Mouse (Mus musculus): ENCODE measurements around the gene Tigit. TPM values are rescaled to one million over a fixed set of nuclear protein-coding genes. Genes with fewer than 3 reads are reported as not detected.

Tigit gene
- polyA plus RNA-seq, 1 experiment from 2014 or later, result not detected

- Histone ChIP-seq H3K9ac (ENCODE audit: low read depth, low read length) (no peak overlapping the region), H3K36me3 (ENCODE audit: control insufficient read depth, insufficient read depth, low read length) (no peaks in the 10 kb centered on the region), H3K4me3 (ENCODE audit: low read length) (no peak overlapping the region), H3K27ac (ENCODE audit: low read depth, low read length) (no peak overlapping the region), H3K4me1 (ENCODE audit: control insufficient read depth, insufficient read depth, low read depth, low read length) (no peaks in the 10 kb centered on the region), H3K9me3 (ENCODE audit: control insufficient read depth, low read length) (no peaks in the 10 kb centered on the region), H3K27me3 (replicated peaks; ENCODE audit: control insufficient read depth, insufficient read depth, low read length) (no peaks in the 10 kb centered on the region), H3K4me2 (ENCODE audit: low read length) (no peak overlapping the region)
- no peak for ATAC-seq
- 83% methylated on average over 3 of the region's 3 CpGs for WGBS
These were observed 9.7 kb downstream of the Tigit start for GRCm38 (mm10) chr16:43654269-43654668.

- H3K27ac ChIP-seq (ENCODE audit: low read depth, low read length), result no peak overlapping the region
- H3K9me3 ChIP-seq (ENCODE audit: control insufficient read depth, low read length), result no peaks in the 10 kb centered on the region
- ATAC-seq, result no peak
- 80% methylated on average over 2 of the region's 2 CpGs for WGBS
- H3K36me3 ChIP-seq (ENCODE audit: control insufficient read depth, insufficient read depth, low read length), result no peaks in the 10 kb centered on the region
- no peaks in the 10 kb centered on the region for H3K4me1 ChIP-seq (ENCODE audit: control insufficient read depth, insufficient read depth, low read depth, low read length)
- H3K4me3 ChIP-seq (ENCODE audit: low read length), result no peak overlapping the region
- H3K4me2 ChIP-seq (ENCODE audit: low read length), result no peak overlapping the region
- H3K9ac ChIP-seq (ENCODE audit: low read depth, low read length), result no peak overlapping the region
- H3K27me3 ChIP-seq (replicated peaks; ENCODE audit: control insufficient read depth, insufficient read depth, low read length), result no peaks in the 10 kb centered on the region
These were observed 10.7 kb downstream of the Tigit start for GRCm38 (mm10) chr16:43653288-43653687.

GRCm38 (mm10) chr16:43650355-43651080 is 13.4 kb downstream of the Tigit start:
- Histone ChIP-seq H3K9ac (ENCODE audit: low read depth, low read length) (no peak overlapping the region), H3K36me3 (ENCODE audit: control insufficient read depth, insufficient read depth, low read length) (no peaks in the 10 kb centered on the region), H3K27ac (ENCODE audit: low read depth, low read length) (no peak overlapping the region), H3K27me3 (replicated peaks; ENCODE audit: control insufficient read depth, insufficient read depth, low read length) (no peaks in the 10 kb centered on the region), H3K9me3 (ENCODE audit: control insufficient read depth, low read length) (no peaks in the 10 kb centered on the region), H3K4me1 (ENCODE audit: control insufficient read depth, insufficient read depth, low read depth, low read length) (no peaks in the 10 kb centered on the region), H3K4me3 (ENCODE audit: low read length) (no peak overlapping the region), H3K4me2 (ENCODE audit: low read length) (no peak overlapping the region)
- ATAC-seq, result no peak
- WGBS, result 97% methylated on average over 3 of the region's 3 CpGs

- no peaks in the 10 kb centered on the region for H3K36me3 ChIP-seq (ENCODE audit: control insufficient read depth, insufficient read depth, low read length)
- H3K9me3 ChIP-seq (ENCODE audit: control insufficient read depth, low read length), result no peaks in the 10 kb centered on the region
- H3K4me2 ChIP-seq (ENCODE audit: low read length), result no peak overlapping the region
- H3K4me3 ChIP-seq (ENCODE audit: low read length), result no peak overlapping the region
- no peak overlapping the region for H3K27ac ChIP-seq (ENCODE audit: low read depth, low read length)
- no peak overlapping the region for H3K9ac ChIP-seq (ENCODE audit: low read depth, low read length)
- H3K27me3 ChIP-seq (replicated peaks; ENCODE audit: control insufficient read depth, insufficient read depth, low read length), result no peaks in the 10 kb centered on the region
- whole genome bisulfite sequencing, result 93% methylated on average over 1 of the region's 1 CpGs
- no peaks in the 10 kb centered on the region for H3K4me1 ChIP-seq (ENCODE audit: control insufficient read depth, insufficient read depth, low read depth, low read length)
- no peak for ATAC-seq
These were observed 16.3 kb downstream of the Tigit start for GRCm38 (mm10) chr16:43647641-43648040.

GRCm38 (mm10) chr16:43646943-43647342 is 17.0 kb downstream of the Tigit start:
- 92% methylated on average over 3 of the region's 3 CpGs for WGBS
- H3K36me3 ChIP-seq (ENCODE audit: control insufficient read depth, insufficient read depth, low read length), result no peaks in the 10 kb centered on the region
- H3K4me3 ChIP-seq (ENCODE audit: low read length), result no peak overlapping the region
- H3K4me1 ChIP-seq (ENCODE audit: control insufficient read depth, insufficient read depth, low read depth, low read length), result no peaks in the 10 kb centered on the region
- H3K27ac ChIP-seq (ENCODE audit: low read depth, low read length), result no peak overlapping the region
- no peaks in the 10 kb centered on the region for H3K9me3 ChIP-seq (ENCODE audit: control insufficient read depth, low read length)
- no peak overlapping the region for H3K9ac ChIP-seq (ENCODE audit: low read depth, low read length)
- H3K27me3 ChIP-seq (replicated peaks; ENCODE audit: control insufficient read depth, insufficient read depth, low read length), result no peaks in the 10 kb centered on the region
- no peak overlapping the region for H3K4me2 ChIP-seq (ENCODE audit: low read length)
- ATAC-seq, result no peak

GRCm38 (mm10) chr16:43645879-43646278 is 18.1 kb downstream of the Tigit start:
- ATAC-seq, result no peak
- H3K4me2 ChIP-seq (ENCODE audit: low read length), result no peak overlapping the region
- H3K9ac ChIP-seq (ENCODE audit: low read depth, low read length), result no peak overlapping the region
- H3K4me3 ChIP-seq (ENCODE audit: low read length), result no peak overlapping the region
- H3K27ac ChIP-seq (ENCODE audit: low read depth, low read length), result no peak overlapping the region
- no peaks in the 10 kb centered on the region for H3K36me3 ChIP-seq (ENCODE audit: control insufficient read depth, insufficient read depth, low read length)
- no peaks in the 10 kb centered on the region for H3K9me3 ChIP-seq (ENCODE audit: control insufficient read depth, low read length)
- H3K27me3 ChIP-seq (replicated peaks; ENCODE audit: control insufficient read depth, insufficient read depth, low read length), result no peaks in the 10 kb centered on the region
- WGBS, result 76% methylated on average over 4 of the region's 4 CpGs
- H3K4me1 ChIP-seq (ENCODE audit: control insufficient read depth, insufficient read depth, low read depth, low read length), result no peaks in the 10 kb centered on the region

GRCm38 (mm10) chr16:43641230-43641629 is 22.7 kb downstream of the Tigit start:
- H3K4me3 ChIP-seq (ENCODE audit: low read length), result no peak overlapping the region
- ATAC-seq, result no peak
- H3K9ac ChIP-seq (ENCODE audit: low read depth, low read length), result no peak overlapping the region
- no peaks in the 10 kb centered on the region for H3K36me3 ChIP-seq (ENCODE audit: control insufficient read depth, insufficient read depth, low read length)
- no peaks in the 10 kb centered on the region for H3K4me1 ChIP-seq (ENCODE audit: control insufficient read depth, insufficient read depth, low read depth, low read length)
- H3K27ac ChIP-seq (ENCODE audit: low read depth, low read length), result no peak overlapping the region
- H3K4me2 ChIP-seq (ENCODE audit: low read length), result no peak overlapping the region
- no peaks in the 10 kb centered on the region for H3K27me3 ChIP-seq (replicated peaks; ENCODE audit: control insufficient read depth, insufficient read depth, low read length)
- no peaks in the 10 kb centered on the region for H3K9me3 ChIP-seq (ENCODE audit: control insufficient read depth, low read length)
- 89% methylated on average over 8 of the region's 8 CpGs for WGBS

GRCm38 (mm10) chr16:43638406-43639049 is 25.4 kb downstream of the Tigit start:
- 76% methylated on average over 19 of the region's 21 CpGs for WGBS
- H3K9me3 ChIP-seq (ENCODE audit: control insufficient read depth, low read length), result no peaks in the 10 kb centered on the region
- ATAC-seq, result peak; percentile 61; the same call in 1 of the 2 replicates
- no peaks in the 10 kb centered on the region for H3K4me1 ChIP-seq (ENCODE audit: control insufficient read depth, insufficient read depth, low read depth, low read length)
- no peak overlapping the region for H3K4me2 ChIP-seq (ENCODE audit: low read length)
- no peak overlapping the region for H3K4me3 ChIP-seq (ENCODE audit: low read length)
- no peak overlapping the region; the same call in 1 of the 2 replicates for H3K27ac ChIP-seq (ENCODE audit: low read depth, low read length)
- no peaks in the 10 kb centered on the region for H3K36me3 ChIP-seq (ENCODE audit: control insufficient read depth, insufficient read depth, low read length)
- H3K9ac ChIP-seq (ENCODE audit: low read depth, low read length), result no peak overlapping the region
- H3K27me3 ChIP-seq (replicated peaks; ENCODE audit: control insufficient read depth, insufficient read depth, low read length), result no peaks in the 10 kb centered on the region

GRCm38 (mm10) chr16:43637241-43637640 is 26.7 kb downstream of the Tigit start:
- Histone ChIP-seq H3K27ac (ENCODE audit: low read depth, low read length) (no peak overlapping the region), H3K4me2 (ENCODE audit: low read length) (no peak overlapping the region), H3K36me3 (ENCODE audit: control insufficient read depth, insufficient read depth, low read length) (no peaks in the 10 kb centered on the region), H3K9me3 (ENCODE audit: control insufficient read depth, low read length) (no peaks in the 10 kb centered on the region), H3K4me1 (ENCODE audit: control insufficient read depth, insufficient read depth, low read depth, low read length) (no peaks in the 10 kb centered on the region), H3K4me3 (ENCODE audit: low read length) (no peak overlapping the region), H3K27me3 (replicated peaks; ENCODE audit: control insufficient read depth, insufficient read depth, low read length) (no peaks in the 10 kb centered on the region), H3K9ac (ENCODE audit: low read depth, low read length) (no peak overlapping the region)
- no peak for ATAC-seq
- 94% methylated on average over 8 of the region's 8 CpGs for WGBS
